Mouse (Mus musculus) hindbrain, postnatal 0 days (tissue): ENCODE measurements at regions not wholly inside any gene's neighbourhood (a gene's known extent, or its start where the extent isn't known, plus 50 kb on each side); places are given as distances from the start of the nearest gene placed in this dataset.

Experiments
- ATAC-seq: fragments of 200-750 bp; cut with Nextera tagmentation; 2 replicates; pipeline ENCODE4 v1.8.0; 2017; ENCODE audit warnings: mild to moderate bottlenecking, moderate TSS enrichment, moderate library complexity
- DNase-seq: peaks from one replicate; pipeline ENCODE4 v3.0.0-alpha.2; 2015; ENCODE audit warnings: low spot score
- H3K27ac ChIP-seq: fragments of 300-500 bp; sonication (generic); 2 replicates; pipeline ENCODE4 v1.5.1; 2014; ENCODE audit warnings: mild to moderate bottlenecking
- H3K27me3 ChIP-seq: fragments of 300-500 bp; sonication (generic); 2 replicates; pipeline ENCODE4 v1.6.1; 2014; ENCODE audit warnings: low read length, mixed read lengths; ENCODE audit not compliant: insufficient read depth
- H3K36me3 ChIP-seq: fragments of 300-500 bp; sonication (generic); 2 replicates; pipeline ENCODE4 v1.6.1; 2014; ENCODE audit warnings: low read length, mixed read lengths; ENCODE audit not compliant: insufficient read depth
- H3K4me1 ChIP-seq: fragments of 300-500 bp; sonication (generic); 2 replicates; pipeline ENCODE4 v1.6.1; 2014; ENCODE audit warnings: antibody characterized with exemption, low read length, mixed read lengths; ENCODE audit not compliant: insufficient read depth
- H3K4me2 ChIP-seq: fragments of 300-500 bp; sonication (generic); 2 replicates; pipeline ENCODE4 v1.6.1; 2014; ENCODE audit warnings: low read depth, mild to moderate bottlenecking, low read length, moderate library complexity, mixed read lengths
- H3K4me3 ChIP-seq: fragments of 300-500 bp; sonication (generic); 2 replicates; pipeline ENCODE4 v1.5.1; 2014; ENCODE audit warnings: low read length
- H3K9ac ChIP-seq: fragments of 300-500 bp; sonication (generic); replicated peaks from 2 replicates; pipeline ENCODE4 v1.6.1; 2014; ENCODE audit warnings: mild to moderate bottlenecking, low read length, moderate library complexity, mixed read lengths
- H3K9me3 ChIP-seq: fragments of 300-500 bp; sonication (generic); 2 replicates; pipeline ENCODE4 v1.6.1; 2016; ENCODE audit warnings: low read length, mixed read lengths
- CTCF ChIP-seq: IDR thresholded peaks from 2 replicates; pipeline ENCODE4 v1.5.1; 2016; ENCODE audit warnings: antibody characterized with exemption, control low read depth, low read depth
- WGBS: fragments of 180-500 bp; shearing (Covaris S2); extraction: QIAGEN DNeasy Blood & Tissue Kit; methylation state at CpG from one replicate; pipeline ENCODE4 v1.1.7; 2014; 5-methylcytosine and 5-hydroxymethylcytosine counted together

- peaks cover under 1% of the 10 kb centered on the region; the same call in 1 of the 2 replicates for H3K9me3 ChIP-seq
- no peak overlapping the region for H3K4me3 ChIP-seq
- no peak overlapping the region for H3K9ac ChIP-seq
- 28% methylated on average over 9 of the region's 9 CpGs for WGBS
- H3K4me1 ChIP-seq, result peaks cover 8% of the 10 kb centered on the region
- ATAC-seq (peak; percentile 27; the same call in 1 of the 2 replicates), DNase-seq (peak; percentile 51)
- H3K27me3 ChIP-seq, result no peaks in the 10 kb centered on the region
- no peak overlapping the region for H3K4me2 ChIP-seq
- H3K27ac ChIP-seq, result no peak overlapping the region
- no peaks in the 10 kb centered on the region for H3K36me3 ChIP-seq
- TF ChIP-seq CTCF, result no peak
These were observed 55.6 kb upstream of the Ubl3 start for GRCm38 (mm10) chr5:148608178-148608577.

- no peak overlapping the region for H3K27ac ChIP-seq
- no peak overlapping the region for H3K9ac ChIP-seq
- H3K9me3 ChIP-seq, result peaks cover 3% of the 10 kb centered on the region; the same call in 1 of the 2 replicates
- peaks cover 8% of the 10 kb centered on the region for H3K4me1 ChIP-seq
- ATAC-seq, result no peak
- WGBS, result 85% methylated on average over 8 of the region's 8 CpGs
- TF ChIP-seq CTCF, result no peak
- H3K4me3 ChIP-seq, result no peak overlapping the region
- H3K27me3 ChIP-seq, result no peaks in the 10 kb centered on the region
- H3K36me3 ChIP-seq, result no peaks in the 10 kb centered on the region
- DNase-seq, result no peak
- H3K4me2 ChIP-seq, result no peak overlapping the region
These were observed 53.1 kb upstream of the Ubl3 start for GRCm38 (mm10) chr5:148605730-148606129.
